Mouse (Mus musculus) liver, embryonic 15.5 days (tissue): ENCODE data around the gene Itgam. TPM values are rescaled to one million over a fixed set of nuclear protein-coding genes. Genes with fewer than 3 reads are reported as not detected.
A peak's percentile ranks its signal among the peaks of the same experiment; 100 is the strongest.
"Not testable (repeated sequence)": the region's sequence is repeated elsewhere in the genome, so short reads cannot be mapped to it uniquely, and the experiment has no call there.

Experiments used
- ATAC-seq: fragments of 200-750 bp; cut with Nextera tagmentation; 2 replicates; pipeline ENCODE4 v1.8.0; 2017; ENCODE audit warnings: moderate number of reproducible peaks, mild to moderate bottlenecking, moderate library complexity; ENCODE audit not compliant: insufficient read depth
- H3K27ac ChIP-seq: fragments of 300-500 bp; sonication (generic); replicated peaks from 2 replicates; pipeline ENCODE4 v1.5.1; 2015; ENCODE audit warnings: mild to moderate bottlenecking, inconsistent platforms
- H3K27me3 ChIP-seq: fragments of 300-500 bp; sonication (generic); 2 replicates; pipeline ENCODE4 v1.6.1; 2015; ENCODE audit warnings: mild to moderate bottlenecking, inconsistent platforms
- H3K36me3 ChIP-seq: fragments of 300-500 bp; sonication (generic); replicated peaks from 2 replicates; pipeline ENCODE4 v1.6.1; 2015; ENCODE audit warnings: moderate library complexity, mild to moderate bottlenecking, inconsistent platforms
- H3K4me1 ChIP-seq: fragments of 300-500 bp; sonication (generic); replicated peaks from 2 replicates; pipeline ENCODE4 v1.6.1; 2015; ENCODE audit warnings: inconsistent platforms
- H3K4me2 ChIP-seq: fragments of 300-500 bp; sonication (generic); 2 replicates; pipeline ENCODE4 v1.6.1; 2015; ENCODE audit warnings: moderate library complexity, mild to moderate bottlenecking, inconsistent platforms
- H3K4me3 ChIP-seq: fragments of 300-500 bp; sonication (generic); replicated peaks from 2 replicates; pipeline ENCODE4 v1.5.1; 2015; ENCODE audit warnings: mild to moderate bottlenecking, inconsistent platforms
- H3K9ac ChIP-seq: fragments of 300-500 bp; sonication (generic); 2 replicates; pipeline ENCODE4 v1.6.1; 2015; ENCODE audit warnings: moderate library complexity, mild to moderate bottlenecking, inconsistent platforms
- H3K9me3 ChIP-seq: fragments of 300-500 bp; sonication (generic); replicated peaks from 2 replicates; pipeline ENCODE4 v1.6.1; 2016; ENCODE audit warnings: inconsistent platforms
- WGBS: fragments of 180-500 bp; shearing (Covaris S2); methylation state at CpG from one replicate; pipeline ENCODE4 v1.1.7; 2015; ENCODE audit warnings: mixed read lengths; ENCODE audit not compliant: insufficient replicate concordance; 5-methylcytosine and 5-hydroxymethylcytosine counted together
- polyA plus RNA-seq: library from polyadenylated mRNA; unstranded; fragments of >200 nt; fragmentation: Nextera tagmentation; extraction: Ambion mirVana; gene quantifications from 2 replicates; pipeline ENCODE4 v1.2.1, GENCODE M21; 2015

Itgam gene
- polyA plus RNA-seq, 1 experiment from 2014 or later, result 6.0 TPM

DNA sequence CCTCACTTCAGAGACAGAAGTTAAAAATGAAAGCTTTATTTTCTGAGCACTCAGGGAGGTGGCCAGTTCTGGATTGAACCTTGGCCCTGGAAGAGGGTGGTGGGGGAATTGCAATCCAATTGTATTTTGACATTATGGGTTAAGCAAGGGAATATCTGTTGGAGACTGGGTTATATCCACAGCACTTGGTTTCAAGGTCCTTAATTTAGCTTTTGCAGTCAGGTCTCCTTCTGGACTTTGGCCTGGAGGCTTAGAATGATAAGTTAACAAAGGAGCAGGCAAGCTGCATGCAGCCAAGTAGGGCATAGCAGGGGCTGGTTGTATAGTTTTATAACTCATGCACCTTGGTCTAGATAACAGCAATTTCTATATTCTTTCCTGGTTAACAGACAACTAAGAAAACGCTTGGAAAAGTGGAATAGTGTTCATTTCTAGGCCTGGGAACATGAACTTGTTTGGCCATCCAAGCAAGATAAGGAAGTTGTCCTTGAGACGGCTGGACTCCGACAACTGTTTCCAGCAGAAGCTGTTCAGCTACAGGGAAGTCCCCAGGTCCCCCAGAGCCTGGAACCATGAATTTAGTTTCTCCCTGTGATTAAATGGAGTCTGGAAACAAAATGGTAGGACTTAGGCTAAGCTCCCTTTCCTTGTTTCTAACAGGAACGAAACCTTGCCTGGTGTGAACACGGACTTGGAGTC is 30.0 kb upstream of the Itgam start:
- no peaks in the 10 kb centered on the region for H3K36me3 ChIP-seq
- no peaks in the 10 kb centered on the region for H3K27me3 ChIP-seq
- no peak overlapping the region for H3K9ac ChIP-seq
- no peaks in the 10 kb centered on the region for H3K9me3 ChIP-seq
- 64% methylated on average over 5 of the region's 5 CpGs for WGBS
- no peak overlapping the region for H3K27ac ChIP-seq
- H3K4me1 ChIP-seq, result 0 out of 2 replicates have a peak, but pooled peaks cover 3% of the 10 kb centered on the region
- no peak overlapping the region for H3K4me3 ChIP-seq
- H3K4me2 ChIP-seq, result no peak overlapping the region
- ATAC-seq, result no peak

DNA sequence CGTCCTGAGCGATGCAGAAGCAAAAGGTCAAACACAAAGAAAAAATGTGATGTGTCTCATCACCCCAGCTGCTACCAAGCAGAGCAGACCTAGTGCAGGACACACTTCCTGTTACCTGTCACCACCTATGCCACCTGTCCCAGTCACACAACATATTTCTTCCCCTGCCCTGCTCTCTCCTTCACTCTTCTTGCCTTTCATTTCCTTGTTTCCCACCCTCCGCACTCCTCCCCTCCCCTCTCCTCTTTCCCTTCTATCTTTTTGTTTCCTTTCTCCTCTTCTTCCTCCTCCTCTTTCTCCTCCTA is 29.5 kb upstream of the Itgam start:
- no peaks in the 10 kb centered on the region for H3K36me3 ChIP-seq
- no peak overlapping the region for H3K27ac ChIP-seq
- no peak overlapping the region for H3K9ac ChIP-seq
- H3K4me2 ChIP-seq, result no peak overlapping the region
- no peak for ATAC-seq
- no peak overlapping the region for H3K4me3 ChIP-seq
- H3K27me3 ChIP-seq, result no peaks in the 10 kb centered on the region
- H3K4me1 ChIP-seq, result 0 out of 2 replicates have a peak, but pooled peaks cover 3% of the 10 kb centered on the region
- no peaks in the 10 kb centered on the region for H3K9me3 ChIP-seq
- WGBS, result 80% methylated on average over 3 of the region's 3 CpGs

DNA sequence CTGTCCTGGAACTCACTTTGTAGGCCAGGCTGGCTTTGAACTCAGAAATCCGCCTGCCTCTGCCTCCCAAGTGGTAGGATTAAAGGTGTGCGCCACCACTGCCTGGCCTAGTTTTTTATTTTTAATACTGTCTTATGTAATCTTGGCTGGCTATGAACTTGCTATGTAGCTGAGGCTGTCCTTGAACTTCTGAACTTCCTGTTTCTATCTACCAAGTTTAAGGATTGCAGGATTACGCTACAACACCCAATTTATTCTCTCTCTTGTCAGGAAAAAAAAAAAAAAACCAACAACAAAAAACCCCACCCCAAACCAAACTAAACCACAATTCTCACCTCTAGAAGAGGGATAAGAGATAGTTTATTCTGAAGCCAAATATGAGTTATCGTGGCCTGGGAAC is 28.8 kb upstream of the Itgam start:
- no peak overlapping the region for H3K9ac ChIP-seq
- 68% methylated on average over 4 of the region's 4 CpGs for WGBS
- 0 out of 2 replicates have a peak, but pooled peaks cover 3% of the 10 kb centered on the region for H3K4me1 ChIP-seq
- H3K27ac ChIP-seq, result no peak overlapping the region
- no peaks in the 10 kb centered on the region for H3K9me3 ChIP-seq
- H3K4me3 ChIP-seq, result no peak overlapping the region
- no peaks in the 10 kb centered on the region for H3K36me3 ChIP-seq
- no peak for ATAC-seq
- H3K4me2 ChIP-seq, result no peak overlapping the region
- H3K27me3 ChIP-seq, result no peaks in the 10 kb centered on the region

DNA sequence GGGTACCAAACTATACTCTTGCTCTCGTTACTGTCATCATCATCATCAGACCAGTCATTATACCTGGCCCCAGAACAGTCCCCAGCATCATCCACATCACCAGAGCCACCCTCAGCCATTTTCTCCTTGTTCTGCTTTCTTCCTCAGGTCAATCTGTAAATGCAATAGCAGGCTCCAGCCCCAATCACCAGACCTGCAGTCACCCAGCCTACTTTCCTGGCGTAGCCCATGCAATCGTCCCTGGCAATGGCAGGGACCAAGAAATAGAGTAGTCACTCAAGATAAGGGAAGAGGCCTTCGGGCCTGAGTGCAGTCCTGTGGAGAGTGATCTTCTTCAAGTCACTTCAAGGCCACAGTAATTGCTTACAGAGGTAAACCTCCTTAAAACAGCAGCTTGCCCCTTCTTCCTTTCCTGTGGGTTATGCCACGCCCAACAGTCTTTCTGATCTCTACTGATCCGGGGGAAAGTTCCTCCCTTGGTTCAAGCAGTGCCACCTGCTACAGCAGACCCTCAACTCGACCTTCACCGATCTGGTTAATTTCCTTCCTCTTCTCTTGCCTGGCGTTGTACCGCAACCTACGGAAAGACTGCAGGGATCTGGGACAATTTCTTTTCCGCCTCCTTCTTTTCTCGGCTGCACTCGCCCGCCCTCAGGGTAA is 20.1 kb upstream of the Itgam start:
- not testable (repeated sequence) for ATAC-seq

DNA sequence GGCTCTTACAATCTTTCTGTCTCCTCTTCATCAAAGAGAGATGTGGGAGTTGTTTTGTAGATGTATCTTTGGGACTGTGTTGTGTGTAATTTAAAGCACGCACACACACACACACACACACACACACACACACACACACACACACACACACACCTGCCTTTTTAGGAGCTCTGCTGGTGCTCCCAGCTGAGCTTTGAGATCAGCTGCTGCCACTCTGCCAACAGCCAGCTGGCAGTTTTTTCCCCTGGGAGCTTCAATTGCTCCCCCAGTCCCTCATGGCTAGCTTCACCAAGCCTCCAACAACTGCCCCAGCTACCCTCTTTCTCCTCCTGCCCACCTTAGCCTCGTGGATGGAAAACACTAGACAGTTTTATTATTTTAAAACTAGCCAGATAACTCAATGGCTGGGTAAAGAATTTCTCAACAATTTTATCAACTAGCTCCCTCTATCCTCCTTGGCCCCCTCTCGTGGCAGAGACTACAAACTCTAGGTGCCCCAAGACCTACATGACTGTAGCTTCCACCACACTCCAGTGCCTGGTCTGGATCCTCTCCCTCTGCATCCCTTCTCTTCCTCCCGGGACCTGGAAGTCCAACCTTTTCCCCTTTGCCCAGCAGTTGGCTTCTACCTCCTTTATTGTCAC is 18.2 kb upstream of the Itgam start:
- no peak overlapping the region for H3K27ac ChIP-seq
- no peaks in the 10 kb centered on the region for H3K4me1 ChIP-seq
- H3K9me3 ChIP-seq, result no peaks in the 10 kb centered on the region
- H3K36me3 ChIP-seq, result no peaks in the 10 kb centered on the region
- WGBS, result 45% methylated on average over 4 of the region's 4 CpGs
- H3K9ac ChIP-seq, result no peak overlapping the region
- H3K4me3 ChIP-seq, result no peak overlapping the region
- no peak for ATAC-seq
- no peak overlapping the region for H3K4me2 ChIP-seq
- no peaks in the 10 kb centered on the region for H3K27me3 ChIP-seq

More for the DNA sequence above, 20.1 kb upstream of the Itgam start:
- not testable (repeated sequence) for H3K4me2 ChIP-seq, H3K4me1 ChIP-seq, H3K9me3 ChIP-seq, H3K27me3 ChIP-seq, H3K36me3 ChIP-seq, H3K27ac ChIP-seq, H3K4me3 ChIP-seq, H3K9ac ChIP-seq
- WGBS, result 23% methylated on average over 15 of the region's 15 CpGs

DNA sequence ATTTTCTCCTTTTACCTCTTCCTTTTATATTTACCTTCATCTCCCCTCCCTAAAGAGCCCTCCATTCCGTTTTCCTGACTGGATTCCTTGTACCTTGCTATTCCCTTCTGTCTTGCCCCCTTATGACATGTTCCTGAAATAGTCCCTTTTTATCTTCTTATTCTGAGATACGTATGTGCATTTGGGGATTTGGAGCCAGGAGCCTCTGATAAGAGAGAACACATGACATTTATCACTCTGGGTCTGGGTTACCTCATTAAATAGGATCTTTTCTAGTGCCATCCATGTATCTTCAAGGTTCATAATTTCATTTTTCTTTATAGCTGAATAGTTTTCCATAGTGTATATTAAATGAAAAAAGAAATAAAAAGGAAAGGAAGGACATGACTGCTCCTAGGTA is 16.8 kb upstream of the Itgam start:
- whole genome bisulfite sequencing, result 30% methylated on average over 2 of the region's 2 CpGs
- H3K27ac ChIP-seq, result no peak overlapping the region
- no peaks in the 10 kb centered on the region for H3K27me3 ChIP-seq
- H3K9ac ChIP-seq, result no peak overlapping the region
- H3K4me1 ChIP-seq, result no peaks in the 10 kb centered on the region
- no peak overlapping the region for H3K4me2 ChIP-seq
- no peak overlapping the region for H3K4me3 ChIP-seq
- ATAC-seq, result no peak
- H3K9me3 ChIP-seq, result no peaks in the 10 kb centered on the region
- no peaks in the 10 kb centered on the region for H3K36me3 ChIP-seq

DNA sequence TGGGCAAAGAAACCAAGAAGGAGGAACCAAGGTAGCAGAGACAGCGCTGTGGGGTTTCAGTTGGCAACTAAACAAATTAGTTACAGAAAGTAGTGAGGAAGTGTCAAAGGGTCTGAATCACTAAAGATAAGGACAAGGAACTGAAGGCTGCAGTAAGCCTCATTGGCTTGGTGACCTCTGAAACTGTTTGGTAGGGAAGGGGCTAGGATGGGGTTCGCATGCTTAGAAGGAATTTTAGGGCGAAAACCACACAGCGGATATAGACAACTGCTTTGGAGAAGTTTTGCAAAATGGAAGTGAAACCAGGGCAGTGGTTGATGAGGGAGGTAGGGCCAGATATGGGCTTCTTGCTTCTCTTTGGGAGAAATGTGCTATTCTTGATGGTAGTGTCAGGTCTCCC is 13.6 kb upstream of the Itgam start:
- Histone ChIP-seq H3K4me2 (no peak overlapping the region; the same call in 1 of the 2 replicates), H3K4me1 (no peaks in the 10 kb centered on the region; the same call in 1 of the 2 replicates), H3K9ac (no peak overlapping the region), H3K36me3 (no peaks in the 10 kb centered on the region), H3K4me3 (no peak overlapping the region), H3K9me3 (no peaks in the 10 kb centered on the region), H3K27ac (0 out of 2 replicates have a peak overlapping the region, but pooled peaks have one; percentile 14), H3K27me3 (no peaks in the 10 kb centered on the region)
- ATAC-seq, result no peak
- 19% methylated on average over 4 of the region's 4 CpGs for WGBS

DNA sequence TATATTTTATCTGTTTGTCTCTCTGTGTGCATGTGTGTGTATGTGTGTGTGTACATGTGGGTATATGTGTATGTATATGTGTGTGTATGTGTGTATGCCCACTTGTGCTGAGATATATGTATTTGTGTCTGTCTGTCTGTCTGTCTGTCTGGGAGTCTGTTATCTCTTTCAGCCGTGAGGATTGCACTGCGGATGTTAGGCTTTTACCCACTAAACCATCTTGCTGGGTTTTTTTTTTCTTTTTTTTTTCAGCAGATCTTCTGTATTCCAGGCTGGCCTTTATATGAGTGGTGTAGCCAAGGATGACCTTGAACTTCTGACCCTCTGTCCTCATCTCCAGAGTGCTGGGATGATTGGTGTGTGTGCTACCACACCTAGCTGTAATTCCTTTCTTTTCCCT is 13.2 kb upstream of the Itgam start:
- WGBS, result 12% methylated on average over 2 of the region's 2 CpGs
- H3K9me3 ChIP-seq, result no peaks in the 10 kb centered on the region
- H3K27me3 ChIP-seq, result no peaks in the 10 kb centered on the region
- H3K4me1 ChIP-seq, result no peaks in the 10 kb centered on the region; the same call in 1 of the 2 replicates
- no peak overlapping the region; the same call in 1 of the 2 replicates for H3K4me2 ChIP-seq
- H3K27ac ChIP-seq, result 0 out of 2 replicates have a peak overlapping the region, but pooled peaks have one; percentile 14
- no peak for ATAC-seq
- no peak overlapping the region for H3K4me3 ChIP-seq
- H3K9ac ChIP-seq, result no peak overlapping the region
- H3K36me3 ChIP-seq, result no peaks in the 10 kb centered on the region

DNA sequence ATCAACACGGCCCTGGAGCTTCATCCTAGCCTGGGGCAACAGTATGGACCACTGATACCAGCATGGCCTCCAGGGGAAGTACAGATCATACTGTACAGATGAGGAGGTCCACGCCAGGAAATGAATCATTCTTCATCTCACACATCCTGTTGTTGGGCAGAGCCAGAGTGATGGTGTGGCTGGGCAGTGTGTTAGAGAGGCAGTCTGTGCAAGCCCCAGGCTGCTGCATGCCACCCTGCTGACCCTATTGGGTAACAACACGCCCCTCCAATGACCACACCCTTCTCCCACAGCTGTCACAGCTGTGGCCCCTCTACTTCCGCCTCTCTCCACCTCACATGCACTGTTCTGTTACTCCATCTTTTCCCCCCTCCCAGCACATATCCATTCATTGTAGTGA is 11.7 kb upstream of the Itgam start:
- peak; percentile 49; the same call in 1 of the 2 replicates for ATAC-seq

DNA sequence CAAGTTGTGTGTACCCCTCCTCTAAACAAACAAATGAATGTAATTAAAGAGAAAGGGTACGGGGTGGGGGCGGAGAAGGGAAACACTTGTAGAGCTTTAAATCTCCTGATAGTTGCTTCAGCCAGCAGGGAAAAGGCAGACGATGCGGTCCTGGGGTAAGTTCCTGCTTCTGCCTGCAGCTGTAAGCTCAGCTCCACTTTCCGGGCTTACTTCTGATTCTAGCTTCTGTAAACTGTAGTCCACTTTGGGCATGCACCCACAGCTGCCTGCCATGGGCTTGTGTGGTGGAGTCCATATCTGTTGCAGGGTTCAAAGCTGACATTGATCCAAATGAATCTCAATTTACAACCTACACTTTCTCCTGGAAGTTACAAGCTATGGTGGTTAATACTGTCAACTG is 9.4 kb upstream of the Itgam start:
- Histone ChIP-seq H3K4me1 (no peaks in the 10 kb centered on the region; the same call in 1 of the 2 replicates), H3K27ac (no peak overlapping the region), H3K4me3 (no peak overlapping the region), H3K27me3 (no peaks in the 10 kb centered on the region), H3K36me3 (no peaks in the 10 kb centered on the region), H3K9ac (no peak overlapping the region), H3K4me2 (no peak overlapping the region), H3K9me3 (no peaks in the 10 kb centered on the region)
- WGBS, result 42% methylated on average over 5 of the region's 5 CpGs
- ATAC-seq, result no peak

More for the DNA sequence above, 11.7 kb upstream of the Itgam start:
- no peak overlapping the region for H3K4me3 ChIP-seq
- H3K9me3 ChIP-seq, result no peaks in the 10 kb centered on the region
- H3K4me2 ChIP-seq, result no peak overlapping the region
- H3K36me3 ChIP-seq, result no peaks in the 10 kb centered on the region
- no peaks in the 10 kb centered on the region for H3K27me3 ChIP-seq
- WGBS, result 34% methylated on average over 4 of the region's 4 CpGs
- H3K4me1 ChIP-seq, result no peaks in the 10 kb centered on the region; the same call in 1 of the 2 replicates
- no peak overlapping the region for H3K27ac ChIP-seq
- no peak overlapping the region for H3K9ac ChIP-seq

DNA sequence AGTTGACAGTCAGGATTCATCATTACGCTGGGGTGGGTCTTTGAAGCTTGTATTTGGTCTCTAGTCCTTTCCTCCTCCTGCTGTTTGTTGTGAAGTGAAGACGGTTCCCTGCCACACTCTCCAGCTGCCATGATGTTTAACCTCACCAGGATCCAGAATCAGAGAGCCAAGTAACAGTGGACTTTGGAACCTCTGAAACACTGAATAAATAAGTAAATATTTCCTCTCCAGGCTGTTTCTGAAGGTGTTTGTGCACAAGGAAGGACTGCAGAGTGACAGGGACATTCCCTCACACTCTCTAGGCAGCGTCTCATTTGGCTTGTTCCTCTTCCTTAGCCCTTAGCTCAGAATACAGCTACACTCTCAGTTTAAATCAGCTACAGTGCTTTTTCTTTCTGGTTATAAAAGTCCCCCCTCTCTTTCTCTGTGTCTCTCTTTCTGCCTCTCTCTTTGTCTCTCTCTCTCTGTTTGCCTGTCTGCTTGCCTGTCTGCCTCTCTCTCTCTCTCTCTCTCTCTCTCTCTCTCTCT is 5.5 kb upstream of the Itgam start:
- H3K27ac ChIP-seq, result no peak overlapping the region
- no peak for ATAC-seq
- H3K9me3 ChIP-seq, result no peaks in the 10 kb centered on the region
- no peak overlapping the region for H3K4me2 ChIP-seq
- WGBS, result 43% methylated on average over 3 of the region's 3 CpGs
- H3K4me3 ChIP-seq, result no peak overlapping the region
- H3K9ac ChIP-seq, result no peak overlapping the region
- H3K36me3 ChIP-seq, result no peaks in the 10 kb centered on the region
- no peaks in the 10 kb centered on the region for H3K27me3 ChIP-seq
- no peaks in the 10 kb centered on the region for H3K4me1 ChIP-seq
